Mouse (Mus musculus) ovary, postnatal 10 days (tissue): ENCODE measurements around the gene Sfi1.
A peak's percentile ranks its signal among the peaks of the same experiment; 100 is the strongest.
"Not testable (repeated sequence)": the region's sequence is repeated elsewhere in the genome, so short reads cannot be mapped to it uniquely, and the experiment has no call there.

Source experiments
- DNase-seq: peaks from one replicate; pipeline ENCODE4 v3.0.0; 2022; ENCODE audit warnings: low spot score

Gene Sfi1

DNA sequence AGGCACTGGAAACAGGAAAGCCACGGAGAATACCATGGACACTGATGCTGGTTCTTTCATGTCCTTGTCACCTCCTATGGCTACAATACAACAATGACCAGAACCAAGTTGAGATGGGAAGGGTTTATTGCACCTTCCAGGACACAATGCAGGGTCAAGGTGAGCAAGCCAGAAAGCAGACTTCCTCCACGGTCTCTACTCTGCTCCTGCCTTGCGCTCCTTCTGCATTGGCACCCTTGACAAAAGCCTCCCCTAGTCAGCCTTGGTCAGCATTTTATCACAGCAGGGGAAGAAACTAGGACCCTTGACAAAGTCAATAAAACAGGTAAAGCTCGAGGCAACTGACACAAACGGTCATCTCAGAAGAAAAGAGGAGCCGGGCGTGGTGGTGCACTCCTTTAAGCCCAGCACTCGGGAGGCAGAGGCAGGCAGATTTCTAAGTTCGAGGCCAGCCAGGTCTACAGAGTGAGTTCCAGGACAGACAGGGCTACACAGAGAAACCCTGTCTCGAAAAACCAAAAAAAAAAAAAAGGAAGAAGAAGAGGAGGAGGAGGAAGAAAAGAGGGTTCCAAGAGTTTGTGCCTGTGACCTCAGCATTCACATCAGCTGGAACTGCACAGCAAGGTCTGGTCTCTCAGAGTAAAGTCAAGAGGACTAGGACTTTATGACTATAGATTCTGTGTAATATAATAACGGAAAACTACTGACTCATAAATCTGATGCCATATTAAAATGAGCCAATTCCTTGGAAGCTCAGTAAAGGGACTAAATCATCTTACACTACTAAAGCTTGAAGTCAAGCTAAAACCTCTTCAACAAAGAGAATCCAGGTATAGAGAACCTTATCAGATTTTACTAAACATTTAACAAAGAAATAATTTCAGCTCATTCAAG, 19.6 kb downstream of the Sfi1 start:
- peak; percentile 84 for DNase-seq

DNA sequence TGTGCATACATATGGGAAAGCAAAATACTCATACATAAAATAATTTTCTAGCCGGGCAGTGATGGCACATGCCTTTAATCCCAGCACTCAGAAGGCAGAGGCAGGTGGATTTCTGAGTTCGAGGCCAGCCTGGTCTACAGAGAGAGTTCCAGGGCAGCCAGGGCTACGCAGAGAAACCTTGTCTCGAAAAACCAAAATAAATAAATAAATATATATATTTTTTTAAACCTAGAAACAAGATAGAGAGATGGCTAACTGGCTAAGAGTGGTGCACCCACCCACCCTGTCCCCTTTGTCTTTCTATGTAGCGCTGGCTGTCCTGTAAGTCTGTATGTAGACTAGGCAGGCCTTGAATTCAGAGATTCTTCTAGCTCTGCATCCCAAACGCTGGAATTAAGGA, 20.7 kb downstream of the Sfi1 start:
- not testable (repeated sequence) for DNase-seq

DNA sequence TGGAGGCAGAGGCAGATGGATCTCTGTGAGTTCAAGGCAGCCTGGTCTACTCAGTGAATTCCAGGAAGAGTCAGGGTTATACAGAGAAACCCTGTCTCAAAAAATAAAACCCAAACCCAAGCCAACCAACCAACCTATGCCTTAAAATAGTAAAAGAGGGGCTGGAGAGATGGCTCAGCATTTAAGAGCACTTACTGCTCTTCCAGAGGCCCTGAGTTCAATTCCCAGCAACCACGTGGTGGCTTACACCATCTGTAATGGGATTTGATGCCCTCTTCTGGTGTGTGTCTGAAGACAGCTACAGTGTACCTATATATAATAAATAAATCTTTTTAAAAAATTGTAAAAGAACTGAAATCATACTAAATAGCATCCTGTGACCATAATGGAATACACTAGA, 21.3 kb downstream of the Sfi1 start:
- peak; percentile 65 for DNase-seq

DNA sequence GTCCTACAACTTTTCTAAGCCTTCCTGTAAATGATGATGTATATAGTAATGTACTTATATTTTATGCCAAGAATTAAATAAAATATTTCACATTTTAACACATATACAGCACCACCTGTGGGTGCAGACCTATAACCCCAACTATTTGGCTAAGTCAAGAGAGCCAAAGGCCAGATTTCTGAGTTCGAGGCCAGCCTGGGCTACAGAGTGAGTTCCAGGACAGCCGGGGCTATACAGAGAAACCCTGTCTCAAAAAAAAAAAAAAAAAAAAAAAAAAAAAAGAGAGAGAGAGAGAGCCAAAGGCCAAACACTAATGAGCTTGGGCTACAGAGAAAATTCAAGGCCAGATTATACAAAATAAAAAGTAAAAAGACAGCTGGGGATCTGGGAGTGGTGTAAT, 24.2 kb downstream of the Sfi1 start:
- not testable (repeated sequence) for DNase-seq

DNA sequence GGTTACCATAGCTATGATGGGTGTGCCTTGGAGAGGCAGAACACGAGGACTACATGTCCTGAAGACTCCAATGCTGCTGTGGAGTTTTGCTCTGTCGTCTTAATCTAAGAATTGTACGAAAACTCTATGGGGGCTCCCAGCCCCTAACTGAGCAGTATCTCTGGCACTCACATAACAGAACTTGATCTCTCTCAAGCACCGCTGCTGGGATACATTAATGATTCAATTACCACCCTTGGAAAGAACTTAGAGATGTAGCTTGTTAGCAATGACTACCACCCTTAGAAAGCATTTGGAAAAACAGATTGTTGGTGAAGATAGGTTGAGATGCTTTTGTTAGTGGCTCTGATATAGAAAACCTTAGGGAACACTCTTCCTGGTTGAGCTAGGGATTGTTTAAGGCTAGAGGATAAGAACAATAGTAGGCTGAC, 25.7 kb downstream of the Sfi1 start:
- DNase-seq, result peak; percentile 73

DNA sequence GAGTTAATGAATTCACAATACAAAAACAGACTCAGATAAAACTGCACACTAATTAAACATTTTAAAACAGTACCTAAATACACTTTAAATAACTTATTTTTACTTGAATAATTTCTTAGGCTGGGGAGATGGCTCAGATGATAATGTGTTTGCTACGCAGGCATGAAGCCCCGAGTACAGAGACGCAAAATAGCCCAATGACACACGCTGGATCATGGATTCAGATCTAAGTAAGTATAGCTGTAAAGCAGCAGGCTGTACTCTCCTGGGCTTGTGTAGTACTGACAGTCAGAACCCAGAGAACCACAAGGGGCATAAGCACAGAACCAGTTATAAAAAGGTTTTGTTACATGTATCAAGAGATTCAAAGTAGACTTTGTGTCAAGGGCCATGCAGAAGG, 26.1 kb downstream of the Sfi1 start:
- DNase-seq, result not testable (repeated sequence)

DNA sequence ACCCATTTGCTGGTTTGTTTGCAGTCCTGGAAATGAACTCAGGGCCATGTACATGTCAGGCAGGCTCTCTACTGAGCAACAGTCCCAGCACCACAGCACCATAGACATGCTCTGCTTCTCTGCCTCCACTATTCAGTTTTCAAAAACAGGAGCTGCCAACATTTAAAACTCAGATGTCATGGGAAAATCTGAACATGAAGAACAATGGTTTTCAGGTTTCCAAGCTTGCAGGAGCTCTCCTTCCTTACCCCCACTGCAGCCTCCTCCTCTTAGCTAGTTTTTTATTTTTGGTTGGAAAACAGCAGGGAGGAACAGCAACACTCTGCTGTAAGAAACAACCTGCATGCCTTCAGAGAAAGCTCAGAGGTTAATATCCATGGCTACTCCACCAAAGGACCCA, 26.9 kb downstream of the Sfi1 start:
- DNase-seq, result not testable (repeated sequence)

DNA sequence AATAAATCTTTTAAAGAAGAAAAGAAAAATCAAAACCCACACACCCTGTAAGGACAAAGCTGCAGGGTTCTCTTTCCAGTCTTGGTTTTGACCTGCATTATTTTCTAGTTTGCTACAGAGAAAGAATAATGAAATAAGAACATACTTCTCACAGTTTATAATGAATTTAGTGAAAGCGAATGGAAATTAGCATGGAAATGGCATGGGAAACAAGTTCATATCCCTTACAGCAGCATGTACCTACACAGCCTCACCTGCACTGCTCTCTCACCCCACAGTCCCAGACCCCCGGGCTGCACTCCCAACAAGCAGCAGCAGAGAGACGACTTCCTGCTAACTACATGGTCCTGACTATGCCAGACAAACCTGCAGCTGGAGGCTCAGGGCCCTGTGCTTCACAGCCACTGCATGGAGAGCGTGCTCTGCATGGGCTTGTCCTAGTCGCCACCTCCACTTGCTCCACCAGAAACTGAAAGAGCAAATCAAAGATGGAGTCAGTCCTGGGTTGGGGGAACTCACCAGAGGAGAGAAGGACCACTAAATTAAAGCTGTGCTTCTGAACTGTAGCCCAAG, 28.0 kb downstream of the Sfi1 start:
- DNase-seq, result not testable (repeated sequence)

DNA sequence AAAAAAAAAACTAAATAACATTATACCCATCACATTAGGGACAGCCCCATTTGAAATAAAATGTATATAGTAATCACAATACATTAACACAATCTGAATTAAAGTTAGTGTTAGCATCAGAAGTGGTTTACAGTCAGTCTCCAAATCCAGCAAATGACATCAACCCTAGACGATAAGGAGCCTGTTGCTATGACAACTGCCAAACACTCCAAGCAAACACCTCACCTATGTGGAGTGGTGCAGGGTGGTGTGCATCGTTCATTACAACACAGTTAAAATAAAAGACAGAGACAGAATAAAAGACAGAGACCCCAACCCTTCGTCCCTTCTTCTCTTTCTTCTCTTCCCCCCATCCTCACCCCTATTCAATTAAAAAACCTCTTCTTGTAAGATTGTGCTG, 29.6 kb downstream of the Sfi1 start:
- DNase-seq, result not testable (repeated sequence)

DNA sequence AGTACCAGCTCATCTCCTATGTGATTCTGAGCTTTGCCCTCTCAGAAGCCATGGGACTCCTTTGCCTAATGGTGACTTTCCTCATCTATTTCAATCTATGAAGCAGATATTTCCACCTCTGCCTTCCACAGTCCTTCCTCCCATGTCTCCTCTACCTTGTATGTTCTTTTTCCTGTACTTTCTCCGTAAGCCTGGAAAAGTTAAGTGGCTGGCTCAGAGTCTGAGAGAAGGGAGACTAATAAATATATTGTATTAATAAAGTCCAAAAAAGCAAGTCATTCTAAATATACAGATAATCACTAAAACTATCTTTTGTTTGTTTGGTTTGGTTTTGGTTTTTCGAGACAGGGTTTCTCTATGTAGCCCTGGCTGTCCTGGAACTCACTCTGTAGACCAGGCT, 30.1 kb downstream of the Sfi1 start:
- DNase-seq, result not testable (repeated sequence)

DNA sequence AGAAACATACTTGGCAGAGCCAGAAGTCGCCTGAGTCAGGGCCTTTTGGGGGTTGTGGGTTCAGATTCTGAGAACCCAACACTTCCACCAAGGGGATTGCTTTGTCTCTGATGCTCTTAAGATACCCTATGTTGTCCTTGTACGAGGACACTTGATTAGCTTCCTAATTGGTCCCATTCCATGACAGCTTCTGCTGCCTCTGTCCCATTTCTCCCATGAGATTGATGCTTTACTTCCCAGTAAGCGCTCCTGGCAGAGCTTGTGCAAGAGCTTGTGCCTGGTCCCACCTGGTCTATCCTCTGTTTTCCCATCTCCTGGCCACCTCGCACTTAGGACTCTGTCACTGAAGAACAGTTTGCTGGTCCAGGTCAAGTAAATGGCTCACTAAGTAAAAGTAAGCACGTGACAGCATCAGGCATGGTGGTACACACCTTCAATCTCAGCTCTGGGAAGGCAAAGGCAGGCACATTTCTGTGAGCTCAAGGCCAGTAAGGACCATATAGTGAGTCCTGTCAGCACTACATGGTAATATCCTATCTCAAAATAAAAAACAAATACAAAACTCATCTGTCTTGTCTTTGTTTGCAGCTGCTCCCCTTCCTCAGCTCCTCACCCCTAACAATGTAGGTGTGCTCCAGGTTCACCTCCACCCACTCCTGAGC, 30.9 kb downstream of the Sfi1 start:
- DNase-seq, result peak; percentile 87

GRCm38 (mm10) chr11:3161370-3161769, 31.9 kb downstream of the Sfi1 start:
- peak; percentile 88 for DNase-seq

GRCm38 (mm10) chr11:3158800-3159199, 34.5 kb downstream of the Sfi1 start:
- not testable (repeated sequence) for DNase-seq

DNA sequence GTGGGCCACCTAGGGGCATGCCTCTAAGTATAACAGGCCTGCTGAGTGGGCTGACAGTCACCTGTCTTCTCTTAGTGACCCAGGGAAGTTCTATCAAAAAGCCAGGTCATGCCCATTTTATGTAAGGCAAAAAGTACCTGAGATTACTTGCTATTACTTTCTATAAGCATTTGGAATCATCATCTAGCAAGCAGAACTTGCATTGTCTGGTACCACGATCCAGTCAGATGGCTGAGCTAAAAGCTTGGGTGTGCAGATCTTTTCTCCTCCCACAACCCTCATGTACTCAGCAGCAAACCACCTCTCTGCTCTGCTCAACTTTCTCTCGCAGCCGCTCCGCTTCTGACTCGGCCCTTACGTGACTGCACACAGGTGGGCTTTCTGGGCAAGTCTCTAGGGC, 35.3 kb downstream of the Sfi1 start:
- not testable (repeated sequence) for DNase-seq

- not testable (repeated sequence) for DNase-seq
Observed at GRCm38 (mm10) chr11:3156991-3157390, 36.3 kb downstream of the Sfi1 start.

GRCm38 (mm10) chr11:3153666-3154397, 39.4 kb downstream of the Sfi1 start:
- DNase-seq, result peak; percentile 76

GRCm38 (mm10) chr11:3151358-3151757, 41.9 kb downstream of the Sfi1 start:
- DNase-seq, result not testable (repeated sequence)

DNA sequence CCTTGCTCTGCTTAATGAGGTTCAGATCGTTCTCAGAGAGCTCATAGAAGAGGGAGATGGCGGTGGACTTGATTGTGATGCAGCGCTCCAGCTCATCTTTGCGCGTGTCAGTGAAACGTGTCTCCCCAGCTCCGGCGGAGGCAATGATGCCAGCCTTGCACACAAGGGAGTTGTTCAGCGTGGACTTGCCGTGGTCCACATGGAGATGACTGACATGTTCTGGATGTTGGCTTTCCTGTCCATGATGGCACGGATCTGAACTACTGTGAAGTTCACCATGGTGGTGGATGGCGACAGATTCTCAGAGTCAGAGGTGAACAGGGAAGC, 42.6 kb downstream of the Sfi1 start:
- DNase-seq, result not testable (repeated sequence)

GRCm38 (mm10) chr11:3150003-3150676, 43.1 kb downstream of the Sfi1 start:
- DNase-seq, result not testable (repeated sequence)

GRCm38 (mm10) chr11:3149471-3149870, 43.8 kb downstream of the Sfi1 start:
- not testable (repeated sequence) for DNase-seq

- not testable (repeated sequence) for DNase-seq
Observed at GRCm38 (mm10) chr11:3146806-3147205, 46.5 kb downstream of the Sfi1 start.
